ENCODE assay signal across 43 mouse cellular contexts in genomic region chr16:17985078-17985477, GRCm38 (mm10). TPM values are rescaled to one million over a fixed set of nuclear protein-coding genes. Genes with fewer than 3 reads are reported as not detected.
"Had no signal": no experiment of that assay in that cellular context is flagged by ENCODE, and none has a peak within 500 bp of the region (broad histone marks: within the 10 kb centered on the region; RNA-seq: fewer than 3 reads in every experiment).

No protein-coding gene starts in this region.

- H3K4me1 ChIP-seq: lung, embryonic 15.5 days; midbrain, embryonic 10.5 days; midbrain, embryonic 12.5 days; midbrain, embryonic 13.5 days; midbrain, embryonic 15.5 days had no signal

- H3K9me3 ChIP-seq: limb, embryonic 15.5 days; liver, embryonic 15.5 days; midbrain, embryonic 15.5 days had no signal

- ATAC-seq: liver, embryonic 12.5 days; liver, postnatal 0 days; lung, postnatal 0 days; midbrain, embryonic 13.5 days; midbrain, embryonic 15.5 days; midbrain, embryonic 16.5 days had no signal

- H3K27me3 ChIP-seq: limb, embryonic 12.5 days; limb, embryonic 13.5 days; limb, embryonic 15.5 days; liver, embryonic 12.5 days; liver, embryonic 13.5 days; liver, embryonic 15.5 days; lung, embryonic 15.5 days; midbrain, embryonic 13.5 days; midbrain, embryonic 15.5 days had no signal

- H3K9ac ChIP-seq: limb, embryonic 12.5 days; limb, embryonic 13.5 days; limb, embryonic 15.5 days; liver, embryonic 12.5 days; liver, embryonic 13.5 days; liver, embryonic 14.5 days; liver, embryonic 15.5 days; liver, postnatal 0 days; lung, embryonic 14.5 days; lung, embryonic 15.5 days; midbrain, embryonic 12.5 days; midbrain, embryonic 13.5 days; midbrain, embryonic 15.5 days had no signal

- DNase-seq: left cerebral cortex, postnatal 4 days; liver; liver, embryonic 13.5 days; liver, postnatal 0 days; lung, adult 18-20 months; lung, adult 2 months; lung, embryonic 14.5 days; lung, postnatal 10 days; lung, postnatal 14 days; lung, postnatal 36 days; lung, postnatal 4 days had no signal

- H3K27ac ChIP-seq: limb, embryonic 10.5 days; limb, embryonic 12.5 days; limb, embryonic 13.5 days; limb, embryonic 15.5 days; liver, embryonic 12.5 days; liver, embryonic 13.5 days; liver, embryonic 14.5 days; liver, embryonic 15.5 days; lung, embryonic 15.5 days; macrophage; midbrain, embryonic 10.5 days; midbrain, embryonic 12.5 days; midbrain, embryonic 13.5 days; midbrain, embryonic 15.5 days had no signal

- H3K4me2 ChIP-seq: limb, embryonic 12.5 days; limb, embryonic 13.5 days; limb, embryonic 15.5 days; liver, embryonic 11.5 days; liver, embryonic 12.5 days; liver, embryonic 13.5 days; liver, embryonic 15.5 days; lung, embryonic 14.5 days; lung, embryonic 15.5 days; midbrain, embryonic 11.5 days; midbrain, embryonic 12.5 days; midbrain, embryonic 13.5 days; midbrain, embryonic 15.5 days had no signal

- H3K4me3 ChIP-seq: limb, embryonic 10.5 days; limb, embryonic 12.5 days; limb, embryonic 13.5 days; limb, embryonic 15.5 days; liver, embryonic 12.5 days; liver, embryonic 13.5 days; liver, embryonic 15.5 days; lung, embryonic 15.5 days; midbrain, embryonic 10.5 days; midbrain, embryonic 12.5 days; midbrain, embryonic 13.5 days; midbrain, embryonic 15.5 days; myocyte had no signal

- H3K36me3 ChIP-seq: limb, embryonic 10.5 days; limb, embryonic 12.5 days; limb, embryonic 13.5 days; limb, embryonic 15.5 days; liver, embryonic 12.5 days; liver, embryonic 13.5 days; liver, embryonic 15.5 days; lung, embryonic 15.5 days; midbrain, embryonic 10.5 days; midbrain, embryonic 12.5 days; midbrain, embryonic 13.5 days; midbrain, embryonic 15.5 days had no signal

RNA-seq across cellular contexts. Expression of gene Vpreb2, which starts 4.8 kb away (rescaled TPM):
- total RNA-seq: left cerebral cortex, postnatal 10 days; left cerebral cortex, postnatal 14 days; left cerebral cortex, postnatal 25 days; left cerebral cortex, postnatal 36 days; left cerebral cortex, postnatal 4 days; liver, adult 2 months; megakaryocyte progenitor cell, adult 5-6 weeks; megakaryocyte, adult 5-6 weeks; midbrain, postnatal 0 days; monocyte, adult 5-6 weeks had no signal
- polyA plus RNA-seq: limb, embryonic 10.5 days; limb, embryonic 11.5 days; limb, embryonic 12.5 days; limb, embryonic 13.5 days; limb, embryonic 14.5 days; limb, embryonic 15.5 days; liver, adult 2 months; liver, embryonic 11.5 days; liver, embryonic 12.5 days; lung, adult 2 months; lung, embryonic 14.5 days; lung, embryonic 15.5 days; lung, embryonic 16.5 days; macrophage; midbrain, embryonic 10.5 days; midbrain, embryonic 11.5 days; midbrain, embryonic 12.5 days; midbrain, embryonic 13.5 days; midbrain, embryonic 14.5 days; midbrain, embryonic 15.5 days; midbrain, embryonic 16.5 days; midbrain, postnatal 0 days; myocyte; neural tube, embryonic 11.5 days had no signal
